Mouse (Mus musculus) T-helper 2 cell (primary cell): ENCODE measurements around the gene Myh9.
"Not testable (repeated sequence)": the region's sequence is repeated elsewhere in the genome, so short reads cannot be mapped to it uniquely, and the experiment has no call there.

Source experiments
- in situ Hi-C: fragments of 300-600 bp; cut with MboI, MseI; formaldehyde crosslinking; loops from one replicate; pipeline ENCODE4 v1.15.1; 2025; ENCODE audit warnings: high pct_unique_total_duplicates

Myh9 gene

GRCm38 (mm10) chr15:77761083-77761482 is 80.9 kb downstream of the Myh9 start:
- in situ Hi-C loops = no loop called here

GRCm38 (mm10) chr15:77760037-77760436 is 81.9 kb downstream of the Myh9 start:
- in situ Hi-C loops = no loop called here

- in situ Hi-C loops = no loop called here
Measured at GRCm38 (mm10) chr15:77757586-77758226, 84.3 kb downstream of the Myh9 start.

DNA sequence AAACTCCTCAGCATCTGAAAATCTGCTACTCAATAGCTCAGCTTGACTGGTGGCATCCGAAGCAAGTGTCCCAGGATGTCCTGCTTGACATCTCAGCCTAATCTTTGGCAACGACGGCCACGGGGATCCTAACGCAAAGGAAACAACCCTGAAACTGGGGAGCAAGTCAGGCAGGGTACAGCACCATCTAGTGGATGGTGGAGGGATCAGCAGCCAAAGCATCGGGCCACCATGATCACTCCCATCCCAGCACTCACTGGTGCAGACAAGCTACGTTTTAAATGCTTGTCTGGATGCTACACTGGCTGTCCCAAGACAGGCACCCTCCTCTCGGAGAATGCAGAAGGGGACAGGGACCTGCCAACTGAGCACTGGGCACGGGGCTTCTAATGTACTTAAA is 85.1 kb downstream of the Myh9 start, which contains the start of gene Apol8:
Gene Apol8 (minus strand): TSS at position 156 of the 400 bp plus-strand sequence.
- in situ Hi-C loops = no loop called here

DNA sequence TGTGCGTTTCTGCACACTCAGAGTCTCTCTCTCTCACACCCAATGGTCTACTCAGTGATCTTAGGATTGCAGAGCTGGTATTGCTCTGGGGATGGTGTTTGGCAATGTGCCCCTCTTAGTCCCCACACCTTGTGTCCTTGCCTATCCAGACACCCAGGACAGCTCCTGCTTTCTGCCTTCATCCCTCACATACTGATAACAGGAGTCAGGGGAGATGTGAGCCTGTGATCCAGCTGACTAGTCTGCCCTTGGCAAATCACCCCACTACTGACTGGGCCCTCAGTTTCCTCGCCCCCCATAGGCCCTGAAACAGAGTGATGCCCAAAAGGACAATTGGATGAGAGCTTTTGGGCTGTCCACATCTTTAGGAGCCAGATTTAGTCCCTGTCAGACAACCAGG is 85.9 kb downstream of the Myh9 start:
- in situ Hi-C loops = no loop called here

DNA sequence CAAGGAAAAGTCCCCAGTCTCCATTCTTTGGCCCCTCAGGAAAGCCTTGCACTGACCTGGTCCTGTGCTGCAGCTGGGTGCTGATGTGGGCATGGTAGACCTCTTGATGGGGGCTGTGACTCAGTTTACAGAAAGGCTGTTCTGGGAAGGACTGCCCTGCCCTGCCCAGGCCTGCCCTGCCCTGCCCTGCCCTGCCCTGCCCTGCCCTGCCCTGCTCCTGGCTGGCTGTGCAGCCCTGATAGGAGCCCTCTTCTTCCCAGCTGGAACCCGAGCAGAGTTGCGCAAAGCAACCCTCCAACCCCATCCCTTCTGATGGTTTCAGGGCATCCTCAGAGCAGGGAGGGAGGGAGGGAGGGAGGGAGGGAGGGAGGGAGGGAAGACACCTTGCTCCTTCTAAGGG is 86.8 kb downstream of the Myh9 start:
- in situ Hi-C loops = no loop called here

DNA sequence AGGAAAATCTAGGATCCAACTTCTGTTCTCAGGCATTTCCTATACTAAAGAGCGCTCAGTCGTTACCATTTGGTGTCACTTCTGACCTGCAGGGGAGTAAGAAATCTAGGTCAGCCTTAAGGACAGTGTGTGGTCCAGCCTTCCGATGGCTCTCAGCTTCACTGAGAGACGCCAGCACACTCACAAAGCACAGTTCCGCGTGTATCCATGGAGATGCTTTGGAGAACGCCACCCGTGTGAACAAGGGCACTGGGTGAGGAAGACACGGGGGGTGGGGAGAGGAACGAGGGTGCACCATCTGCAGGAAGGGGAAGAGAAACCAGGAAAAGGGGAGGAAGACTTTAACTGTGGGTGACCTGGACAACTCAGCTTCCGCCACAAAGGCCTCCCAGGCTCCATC is 89.5 kb downstream of the Myh9 start:
- in situ Hi-C loops = no loop called here

GRCm38 (mm10) chr15:77750461-77750860 is 91.5 kb downstream of the Myh9 start:
- in situ Hi-C loops = no loop called here

GRCm38 (mm10) chr15:77749717-77750116 is 92.3 kb downstream of the Myh9 start:
- in situ Hi-C loops = no loop called here

- in situ Hi-C loops = no loop called here
Measured at GRCm38 (mm10) chr15:77748414-77748813, 93.6 kb downstream of the Myh9 start.

GRCm38 (mm10) chr15:77746326-77746725 is 95.6 kb downstream of the Myh9 start:
- in situ Hi-C loops = no loop called here

DNA sequence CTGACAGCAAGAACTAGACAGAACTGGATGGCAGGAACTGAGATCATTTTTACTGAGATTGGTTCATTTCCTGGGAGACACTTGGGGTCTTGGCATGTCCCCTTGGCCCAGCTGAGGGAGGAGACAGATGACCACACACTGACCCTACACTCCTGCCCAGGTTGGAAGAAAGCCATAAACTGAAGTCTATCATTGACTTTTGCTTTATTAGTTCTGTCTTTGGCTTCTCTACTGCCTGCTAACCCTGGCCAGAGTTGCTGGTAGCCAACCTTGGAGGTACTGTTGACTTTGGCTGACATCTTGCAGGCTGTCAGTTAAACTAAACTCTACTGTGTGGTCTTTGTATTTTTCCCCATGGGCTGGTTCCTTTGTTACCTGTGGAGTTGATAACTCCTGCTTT is 96.9 kb downstream of the Myh9 start:
- in situ Hi-C loops = no loop called here

- in situ Hi-C loops = no loop called here
Measured at GRCm38 (mm10) chr15:77744632-77745031, 97.3 kb downstream of the Myh9 start.

GRCm38 (mm10) chr15:77741556-77741955 is 100.4 kb downstream of the Myh9 start:
- in situ Hi-C loops = not testable (repeated sequence)

DNA sequence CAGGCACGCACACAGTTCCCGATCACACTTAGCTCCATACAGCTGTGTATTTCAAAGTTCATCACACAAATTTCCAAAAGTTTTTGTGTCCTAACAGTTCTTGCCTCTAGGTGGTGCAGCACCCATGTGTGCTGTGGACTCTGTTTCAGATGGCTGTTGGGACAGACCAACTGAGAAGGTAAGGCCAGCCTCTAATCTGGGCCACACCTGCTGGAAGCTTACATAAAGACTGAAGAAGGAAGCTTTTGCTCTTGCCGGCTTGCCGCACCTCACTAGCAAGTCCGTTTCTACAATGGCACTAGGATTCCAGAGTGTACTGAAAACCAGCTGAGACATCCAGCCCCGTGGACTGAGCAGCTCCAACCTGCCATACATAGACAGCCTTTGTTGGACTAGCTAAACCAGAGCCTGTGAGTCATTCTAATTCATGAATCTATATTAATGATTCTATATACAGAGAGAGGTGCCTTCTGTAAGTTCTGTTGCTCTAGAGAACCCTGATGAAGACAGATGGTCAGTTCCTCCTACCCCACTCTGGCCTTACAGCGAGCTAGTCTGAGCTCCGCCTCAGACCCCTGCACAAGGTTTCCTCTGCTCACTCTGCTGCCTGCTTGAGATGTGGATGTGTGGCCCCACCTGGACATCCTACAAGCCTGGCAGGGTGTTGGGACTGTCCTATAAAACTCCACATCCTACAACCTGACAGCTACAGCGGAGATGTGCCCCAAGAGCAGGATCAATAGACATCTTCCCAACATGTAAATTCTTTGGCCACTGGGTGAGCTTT is 101.3 kb downstream of the Myh9 start:
- in situ Hi-C loops = no loop called here

DNA sequence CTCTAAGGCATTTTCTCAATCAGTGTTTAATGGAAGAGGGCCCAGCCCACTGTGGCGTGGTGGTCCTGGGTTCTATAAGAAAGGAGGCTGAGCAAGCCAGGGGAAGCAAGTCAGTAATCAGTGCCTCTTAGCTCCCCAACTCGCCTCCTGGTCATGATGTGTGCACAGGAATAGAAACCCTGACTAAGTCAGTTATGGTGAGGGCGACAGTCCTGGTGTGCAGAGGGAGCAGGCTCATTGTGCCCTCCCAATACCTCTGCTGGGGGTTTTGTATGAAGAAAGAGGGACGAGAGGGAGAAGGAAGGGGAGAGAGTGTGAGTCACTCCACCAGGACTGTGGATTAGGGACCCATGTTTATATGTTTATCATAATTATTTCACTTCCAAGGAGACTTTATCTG is 108.1 kb downstream of the Myh9 start:
- in situ Hi-C loops = loop anchor here (5.0 kb wide), 1 partner anchor 327 kb away; no protein-coding TSS in a partner anchor

DNA sequence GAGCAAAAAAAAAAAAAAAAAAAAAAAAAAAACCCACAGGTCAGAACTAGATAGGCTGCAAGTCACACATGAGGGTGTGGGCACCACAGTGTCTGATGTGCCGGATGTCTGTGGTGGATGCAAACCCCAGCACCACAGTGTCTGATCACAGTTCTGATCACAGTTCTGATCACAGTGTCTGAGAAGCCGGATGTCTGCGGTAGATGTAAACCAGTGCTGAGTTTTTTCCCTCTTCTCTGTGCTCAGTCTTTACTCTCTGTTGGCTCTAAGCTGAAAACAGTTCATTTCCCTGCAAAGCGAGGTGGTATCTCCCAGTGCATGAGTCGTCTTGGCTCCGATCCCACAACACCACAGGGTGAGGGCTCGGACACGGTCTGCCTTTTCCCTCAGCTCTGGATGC is 108.6 kb downstream of the Myh9 start:
- in situ Hi-C loops = loop anchor here (5.0 kb wide), 1 partner anchor 326 kb away; no protein-coding TSS in a partner anchor

- in situ Hi-C loops = loop anchor here (5.0 kb wide), 1 partner anchor 326 kb away; no protein-coding TSS in a partner anchor
Measured at GRCm38 (mm10) chr15:77732851-77733250, 109.1 kb downstream of the Myh9 start.

- in situ Hi-C loops = loop anchor here (5.0 kb wide), 1 partner anchor 324 kb away; no protein-coding TSS in a partner anchor
Measured at GRCm38 (mm10) chr15:77731605-77732004, 110.4 kb downstream of the Myh9 start.

DNA sequence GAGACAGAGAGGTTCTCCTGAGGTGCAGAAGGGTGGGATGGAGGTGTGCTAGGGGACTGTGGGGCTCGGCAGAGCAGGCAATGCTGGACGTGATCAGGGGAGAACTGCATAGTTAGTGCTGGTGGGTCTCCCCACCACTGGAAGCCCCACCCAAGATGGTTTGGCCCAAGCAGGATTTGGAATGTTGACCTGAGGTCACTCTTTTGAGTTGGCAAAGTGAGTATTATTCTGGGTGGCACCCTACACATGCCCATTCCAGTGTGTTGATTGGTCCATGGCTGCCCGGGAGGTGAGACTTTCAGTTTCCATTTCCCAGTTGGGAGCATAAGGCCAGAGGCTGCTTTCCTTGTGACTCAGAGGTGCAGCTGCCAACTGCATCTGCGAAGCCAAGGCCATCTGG is 113.2 kb downstream of the Myh9 start, which contains the start of gene Apol9b:
Gene Apol9b (plus strand): TSS at position 301 of the 400 bp plus-strand sequence.
- in situ Hi-C loops = not testable (repeated sequence)

DNA sequence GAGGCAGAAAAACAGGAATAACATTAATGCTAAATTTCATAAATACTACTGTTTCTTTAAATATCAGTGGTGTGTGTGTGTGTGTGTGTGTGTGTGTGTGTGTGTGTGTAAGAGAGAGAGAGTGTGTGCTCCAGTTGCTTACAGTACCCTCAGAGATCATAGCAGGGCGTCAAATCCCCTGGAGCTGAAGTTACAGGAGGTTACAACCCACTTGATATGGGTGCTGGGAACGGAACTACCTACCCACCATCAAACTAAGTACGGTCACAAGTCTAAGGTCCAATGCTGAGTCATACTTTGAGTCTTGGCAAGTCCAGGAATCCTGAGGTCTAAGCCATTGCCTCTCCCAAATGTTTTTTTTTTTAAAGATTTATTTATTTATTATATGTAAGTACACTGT is 114.2 kb downstream of the Myh9 start:
- in situ Hi-C loops = not testable (repeated sequence)

DNA sequence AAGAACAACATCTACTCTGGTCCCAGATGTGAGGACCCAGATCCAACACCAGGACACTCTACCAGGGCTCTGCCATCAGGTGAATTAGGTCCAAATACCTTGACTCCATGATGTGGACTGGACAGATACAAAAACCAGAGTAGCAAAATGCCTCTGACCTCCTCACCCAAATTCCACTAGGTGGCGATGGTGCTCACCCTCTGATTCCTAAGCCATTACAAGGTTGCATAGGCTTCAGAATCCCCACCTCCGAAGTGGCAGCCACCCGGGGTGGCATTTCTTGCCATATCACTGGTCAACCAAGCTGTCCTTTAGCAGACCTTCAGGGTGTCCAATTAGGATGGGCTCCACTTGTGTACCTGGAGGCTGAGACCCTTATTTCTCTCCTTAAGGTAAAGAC is 114.8 kb downstream of the Myh9 start:
- in situ Hi-C loops = not testable (repeated sequence)
